23 mouse cellular contexts compared by ENCODE assay signal in the genomic region with DNA sequence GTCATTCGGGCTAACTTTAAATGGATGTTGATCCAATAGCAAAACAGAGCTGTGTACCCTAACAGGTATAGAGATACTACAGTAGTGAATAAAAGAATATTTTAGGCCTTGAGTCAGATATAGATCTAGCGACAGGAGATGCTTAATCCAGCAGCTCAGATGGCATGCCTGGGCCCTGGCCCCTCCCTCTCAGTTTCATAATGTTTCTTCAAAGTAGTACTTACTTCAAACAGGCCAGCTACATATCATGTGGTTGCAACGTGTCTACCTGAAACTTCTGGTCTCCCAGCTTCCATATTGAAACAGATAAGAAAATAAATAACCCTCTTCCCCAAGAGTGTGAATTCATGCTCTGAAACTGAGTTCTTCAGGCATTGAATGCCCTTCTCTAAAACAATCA. TPM values are rescaled to one million over a fixed set of nuclear protein-coding genes. Genes with fewer than 3 reads are reported as not detected.
DNase-seq lines count a peak whose midpoint lies in the region; ATAC-seq and TF ChIP-seq lines count a peak whose summit lies in the region.
"Had no signal": no experiment of that assay in that cellular context is flagged by ENCODE, and none has a peak within 500 bp of the region (broad histone marks: within the 10 kb centered on the region; RNA-seq: fewer than 3 reads in every experiment).

No protein-coding gene starts in this region.

- H3K27me3 ChIP-seq in intestine, embryonic 14.5 days (replicated peaks; ENCODE audit: control insufficient read depth, insufficient read depth, low read length) = no peaks in the 10 kb centered on the region
- no peaks in the 10 kb centered on the region for H3K27me3 ChIP-seq in intestine, postnatal 0 days (replicated peaks; ENCODE audit: control insufficient read depth, insufficient read depth, low read length)
- H3K27me3 ChIP-seq: embryonic facial prominence, embryonic 13.5 days; embryonic facial prominence, embryonic 15.5 days had no signal

- TF ChIP-seq CTCF in intestine, postnatal 0 days (IDR thresholded peaks at IDR 0.05; ENCODE audit: low read depth) = no peak

- H3K4me1 ChIP-seq in intestine, embryonic 14.5 days (replicated peaks; ENCODE audit: control insufficient read depth, insufficient read depth, low read length) = no peaks in the 10 kb centered on the region
- H3K4me1 ChIP-seq in intestine, postnatal 0 days (replicated peaks; ENCODE audit: control insufficient read depth, insufficient read depth, low read length) = no peaks in the 10 kb centered on the region
- H3K4me1 ChIP-seq: embryonic facial prominence, embryonic 13.5 days; embryonic facial prominence, embryonic 15.5 days had no signal

- no peaks in the 10 kb centered on the region for H3K9me3 ChIP-seq in intestine, embryonic 14.5 days (ENCODE audit: control insufficient read depth, low read length)
- no peaks in the 10 kb centered on the region for H3K9me3 ChIP-seq in intestine, postnatal 0 days (ENCODE audit: control insufficient read depth)
- H3K9me3 ChIP-seq: embryonic facial prominence, embryonic 13.5 days; embryonic facial prominence, embryonic 15.5 days; forebrain, embryonic 12.5 days had no signal

- 72% methylated on average over 3 of the region's 3 CpGs for WGBS in intestine, embryonic 14.5 days
- 69% methylated on average over 3 of the region's 3 CpGs for WGBS in intestine, postnatal 0 days

- ATAC-seq in intestine, embryonic 14.5 days (replicated peaks; ENCODE audit: low FRiP score, low TSS enrichment, low read depth) = no peak
- ATAC-seq in intestine, postnatal 0 days = no peak
- ATAC-seq: forebrain, embryonic 14.5 days; forebrain, embryonic 16.5 days had no signal

- H3K4me2 ChIP-seq in intestine, embryonic 14.5 days (ENCODE audit: low read length) = no peak overlapping the region
- no peak overlapping the region for H3K4me2 ChIP-seq in intestine, postnatal 0 days (replicated peaks; ENCODE audit: low read depth)
- H3K4me2 ChIP-seq: embryonic facial prominence, embryonic 13.5 days; embryonic facial prominence, embryonic 15.5 days; forebrain, embryonic 12.5 days had no signal

- no peak overlapping the region for H3K4me3 ChIP-seq in intestine, embryonic 14.5 days (ENCODE audit: low read depth, low read length)
- no peak overlapping the region for H3K4me3 ChIP-seq in intestine, postnatal 0 days (ENCODE audit: low read depth, low read length)
- H3K4me3 ChIP-seq: embryonic facial prominence, embryonic 13.5 days; embryonic facial prominence, embryonic 15.5 days; erythroblast, embryonic 14.5 days; forebrain, embryonic 12.5 days had no signal

- H3K36me3 ChIP-seq in intestine, embryonic 14.5 days (ENCODE audit: control insufficient read depth, insufficient read depth, low read length) = no peaks in the 10 kb centered on the region
- H3K36me3 ChIP-seq in intestine, postnatal 0 days (ENCODE audit: control insufficient read depth, insufficient read depth) = no peaks in the 10 kb centered on the region
- H3K36me3 ChIP-seq: embryonic facial prominence, embryonic 13.5 days; embryonic facial prominence, embryonic 15.5 days; forebrain, embryonic 12.5 days had no signal

- no peak overlapping the region for H3K9ac ChIP-seq in intestine, embryonic 14.5 days (ENCODE audit: low read length)
- H3K9ac ChIP-seq in intestine, postnatal 0 days (ENCODE audit: low read depth, low read length) = no peak overlapping the region
- H3K9ac ChIP-seq: embryonic facial prominence, embryonic 13.5 days; embryonic facial prominence, embryonic 15.5 days; forebrain, embryonic 12.5 days had no signal

- peak; percentile 27 for DNase-seq in heart, adult 11 months
- no peak for DNase-seq in heart, postnatal 10 days
- peak; percentile 2 for DNase-seq in intestine, embryonic 14.5 days (ENCODE audit: low spot score)
- peak; percentile 53 for DNase-seq in CD4-positive helper T cell, adult 2 months (ENCODE audit: low read depth, low spot score)
- DNase-seq in naive thymus-derived CD4-positive, alpha-beta T cell, adult 2 months (ENCODE audit: low read depth) = peak; percentile 54
- DNase-seq in natural killer cell, adult 2 months (ENCODE audit: low spot score in 2 of 2) = no peak
- DNase-seq: adrenal gland, adult 2 months; adrenal gland, postnatal 10 days; adrenal gland, postnatal 25 days; cerebellum, adult 11 months; cerebellum, adult 18-20 months; cerebellum, adult 8-10 months; cerebellum, adult 9-11 months; cerebellum, postnatal 14 days; cerebellum, postnatal 36 days; embryo, embryonic 11 days had no signal

- no peak overlapping the region for H3K27ac ChIP-seq in intestine, embryonic 14.5 days (ENCODE audit: low read depth)
- H3K27ac ChIP-seq in intestine, postnatal 0 days (ENCODE audit: low read depth, low read length) = no peak overlapping the region
- H3K27ac ChIP-seq: embryonic facial prominence, embryonic 13.5 days; embryonic facial prominence, embryonic 15.5 days; forebrain, embryonic 12.5 days had no signal

- intact Hi-C loops in heart, postnatal 10 days (cut with DNase I) = no loop called here

RNA-seq across cellular contexts. Expression of gene Rab8b, which starts 6.4 kb away (rescaled TPM):
- 10 to 100 TPM; 15.9 to 19.0 TPM for total RNA-seq in heart, postnatal 10 days (2021)
- 26.1 and 30.2 TPM in 2 replicates for polyA plus RNA-seq in intestine, embryonic 14.5 days (2014; fragmentation: Nextera tagmentation; extraction: Ambion mirVana)
- 16.2 and 18.9 TPM in 2 replicates for polyA plus RNA-seq in intestine, postnatal 0 days (2015; fragmentation: Nextera tagmentation; extraction: Ambion mirVana)

RNA-seq across cellular contexts. Expression of gene Rps27l, which starts 20.0 kb away (rescaled TPM):
- total RNA-seq in heart, postnatal 10 days (2021) = 100 to 1,000 TPM; 247 to 258 TPM
- polyA plus RNA-seq in intestine, embryonic 14.5 days (2014; fragmentation: Nextera tagmentation; extraction: Ambion mirVana) = 723 and 793 TPM in 2 replicates
- polyA plus RNA-seq in intestine, postnatal 0 days (2015; fragmentation: Nextera tagmentation; extraction: Ambion mirVana) = 712 and 778 TPM in 2 replicates

RNA-seq across cellular contexts. Expression of gene Lactb, which starts 49.4 kb away (rescaled TPM):
- 10 to 100 TPM; 22.2 to 23.7 TPM for total RNA-seq in heart, postnatal 10 days (2021)
- 8.9 and 9.3 TPM in 2 replicates for polyA plus RNA-seq in intestine, embryonic 14.5 days (2014; fragmentation: Nextera tagmentation; extraction: Ambion mirVana)
- 14.9 and 17.2 TPM in 2 replicates for polyA plus RNA-seq in intestine, postnatal 0 days (2015; fragmentation: Nextera tagmentation; extraction: Ambion mirVana)

Comparison
In these comparisons a context has a peak if more than half of its experiments do, and no peak if none do; other contexts are left out.
1. DNase-seq: peak in heart, adult 11 months (single experiment), intestine, embryonic 14.5 days (single experiment), CD4-positive helper T cell, adult 2 months (single experiment) and naive thymus-derived CD4-positive, alpha-beta T cell, adult 2 months (single experiment); none in heart, postnatal 10 days (0 of 2) and natural killer cell, adult 2 months (0 of 2).